Mouse (Mus musculus): Measurements from ENCODE around the gene Fkbp1a.

DNA sequence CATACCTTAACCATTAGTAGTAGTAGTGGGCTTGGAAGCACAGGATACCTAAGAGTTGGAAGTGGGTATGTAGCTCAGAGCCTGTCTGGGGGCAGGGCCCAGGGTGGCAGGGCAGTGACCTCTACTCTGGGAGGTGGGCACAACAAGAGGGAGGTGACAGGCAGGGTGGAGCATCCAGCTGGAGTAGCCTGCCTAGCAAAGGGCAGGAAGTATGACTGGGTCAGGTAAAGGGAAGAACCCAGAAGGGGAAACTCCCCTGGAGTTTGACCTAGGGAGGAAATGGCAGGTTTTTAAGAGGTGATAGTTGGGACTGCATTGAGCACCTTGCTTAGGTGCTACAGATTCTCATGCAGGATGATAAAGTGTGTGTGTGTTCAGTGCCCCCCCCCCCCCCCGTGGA is 38.7 kb downstream of the Fkbp1a start:
- TF ChIP-seq TAL1 (IDR thresholded peaks at IDR 0.05; ENCODE audit: low read length), result no peak
- TF ChIP-seq GATA1 (IDR thresholded peaks at IDR 0.05; ENCODE audit: low read length), result no peak

All from erythroblast, embryonic 14.5 days (primary cell).